Mouse (Mus musculus): ENCODE measurements around the gene Trpv3. TPM values are rescaled to one million over a fixed set of nuclear protein-coding genes. Genes with fewer than 3 reads are reported as not detected.

The Trpv3 gene
- 0.02 TPM in 1 of 2 replicates, not detected in the other for polyA plus RNA-seq (2016; fragmentation: Nextera tagmentation; extraction: Ambion mirVana)

- H3K9me3 ChIP-seq = no peaks in the 10 kb centered on the region
- no peaks in the 10 kb centered on the region for H3K36me3 ChIP-seq (replicated peaks)
- 89% methylated on average over 7 of the region's 7 CpGs for WGBS
- no peaks in the 10 kb centered on the region for H3K4me1 ChIP-seq
- no peak within 1 kb of the TSS for H3K27ac ChIP-seq
- H3K27me3 ChIP-seq (ENCODE audit: poor library complexity, severe bottlenecking) = no peaks in the 10 kb centered on the region
- H3K4me3 ChIP-seq = no peak within 1 kb of the TSS
- DNase-seq (ENCODE audit: extremely low spot score, low spot score) = no peak
These were observed at the start of gene Trpv3 for GRCm38 (mm10) chr11:73267267-73267666. Gene Trpv3, plus strand, starts transcription at chr11:73267388.

DNA sequence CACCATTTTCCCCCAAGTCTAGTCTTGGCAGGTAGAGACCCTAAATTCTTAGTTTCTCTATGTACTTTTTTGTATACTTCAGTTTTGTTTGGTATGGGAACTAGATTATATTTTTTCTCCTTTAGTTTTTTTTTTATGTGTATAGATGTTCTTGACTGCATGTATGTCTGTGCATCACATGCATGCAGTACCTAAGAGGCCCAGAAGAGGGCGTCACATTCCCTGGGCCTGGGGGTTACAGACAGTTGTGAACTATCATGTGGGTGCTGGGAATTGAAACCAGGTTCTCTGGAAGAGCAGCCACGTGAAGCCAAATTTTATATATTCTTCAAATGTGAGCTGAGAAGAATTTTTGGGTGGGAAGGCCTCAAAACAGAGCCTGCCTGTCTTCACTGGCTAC lies 47.5 kb upstream of the Trpv3 start:
- 58% methylated on average over 2 of the region's 2 CpGs for WGBS
- Histone ChIP-seq H3K4me1 (no peaks in the 10 kb centered on the region), H3K27me3 (ENCODE audit: poor library complexity, severe bottlenecking) (no peaks in the 10 kb centered on the region), H3K4me3 (no peak overlapping the region), H3K27ac (no peak overlapping the region), H3K36me3 (replicated peaks) (no peaks in the 10 kb centered on the region), H3K9me3 (no peaks in the 10 kb centered on the region)
- DNase-seq (ENCODE audit: extremely low spot score, low spot score) = no peak

GRCm38 (mm10) chr11:73220651-73221050 lies 46.5 kb upstream of the Trpv3 start:
- Histone ChIP-seq H3K36me3 (replicated peaks) (no peaks in the 10 kb centered on the region), H3K27me3 (ENCODE audit: poor library complexity, severe bottlenecking) (no peaks in the 10 kb centered on the region), H3K4me3 (no peak overlapping the region), H3K4me1 (no peaks in the 10 kb centered on the region), H3K9me3 (no peaks in the 10 kb centered on the region), H3K27ac (no peak overlapping the region)
- WGBS = 89% methylated on average over 1 of the region's 1 CpGs
- no peak for DNase-seq (ENCODE audit: extremely low spot score, low spot score)

DNA sequence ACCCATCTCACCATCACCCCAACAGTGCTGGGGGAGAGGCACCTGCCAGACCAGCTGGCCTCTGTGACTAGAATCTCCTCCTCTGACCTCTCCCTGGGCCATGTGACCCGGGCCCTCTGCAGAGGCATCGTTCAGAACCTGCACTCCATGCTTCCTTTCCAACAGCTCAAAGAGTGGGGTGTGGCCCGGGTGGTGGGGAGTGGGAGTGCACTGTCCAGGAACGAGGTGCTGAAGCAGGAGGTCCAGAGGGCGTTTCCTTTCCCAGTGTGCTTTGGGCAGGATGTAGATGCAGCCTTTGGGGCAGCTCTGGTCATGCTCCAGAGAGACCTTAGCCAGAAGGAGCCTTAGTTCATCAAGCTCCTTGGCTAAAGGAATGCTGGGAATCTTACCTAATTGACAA lies 44.3 kb upstream of the Trpv3 start:
- no peaks in the 10 kb centered on the region for H3K9me3 ChIP-seq
- no peak for DNase-seq (ENCODE audit: extremely low spot score, low spot score)
- no peaks in the 10 kb centered on the region for H3K36me3 ChIP-seq (replicated peaks)
- 55% methylated on average over 5 of the region's 5 CpGs for WGBS
- H3K4me1 ChIP-seq = no peaks in the 10 kb centered on the region
- no peak overlapping the region for H3K4me3 ChIP-seq
- H3K27me3 ChIP-seq (ENCODE audit: poor library complexity, severe bottlenecking) = no peaks in the 10 kb centered on the region
- no peak overlapping the region for H3K27ac ChIP-seq

GRCm38 (mm10) chr11:73223966-73224365 lies 43.2 kb upstream of the Trpv3 start:
- no peak overlapping the region for H3K4me3 ChIP-seq
- 82% methylated on average over 2 of the region's 2 CpGs for WGBS
- no peaks in the 10 kb centered on the region for H3K27me3 ChIP-seq (ENCODE audit: poor library complexity, severe bottlenecking)
- H3K9me3 ChIP-seq = 0 out of 2 replicates have a peak, but pooled peaks cover 2% of the 10 kb centered on the region
- no peak overlapping the region for H3K27ac ChIP-seq
- H3K4me1 ChIP-seq = no peaks in the 10 kb centered on the region
- H3K36me3 ChIP-seq (replicated peaks) = no peaks in the 10 kb centered on the region
- DNase-seq (ENCODE audit: extremely low spot score, low spot score) = no peak

DNA sequence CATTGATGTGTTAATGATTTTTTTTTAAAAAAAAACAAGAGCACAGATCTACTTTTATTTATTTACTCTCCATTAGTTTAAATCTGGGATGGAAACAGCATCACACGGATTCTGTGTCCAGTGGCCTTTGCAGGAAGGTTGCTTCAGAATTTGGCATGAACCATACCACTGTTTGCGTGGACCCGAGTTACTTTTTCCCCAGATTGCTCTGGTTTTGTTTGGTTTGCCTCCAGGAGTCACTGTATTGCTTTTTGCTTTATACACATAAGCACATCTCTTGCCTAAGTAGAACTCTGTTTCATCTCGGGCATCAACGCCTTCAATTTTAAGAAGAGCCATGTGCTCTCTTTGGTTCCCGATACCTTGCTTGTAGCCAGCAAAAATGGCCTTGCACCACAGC lies 41.3 kb upstream of the Trpv3 start:
- Histone ChIP-seq H3K27ac (no peak overlapping the region), H3K9me3 (0 out of 2 replicates have a peak, but pooled peaks cover 5% of the 10 kb centered on the region), H3K4me3 (no peak overlapping the region), H3K27me3 (ENCODE audit: poor library complexity, severe bottlenecking) (no peaks in the 10 kb centered on the region), H3K36me3 (replicated peaks) (no peaks in the 10 kb centered on the region), H3K4me1 (no peaks in the 10 kb centered on the region)
- 93% methylated on average over 6 of the region's 6 CpGs for WGBS
- no peak for DNase-seq (ENCODE audit: extremely low spot score, low spot score)

- Histone ChIP-seq H3K36me3 (replicated peaks) (no peaks in the 10 kb centered on the region), H3K4me3 (no peak overlapping the region), H3K27me3 (ENCODE audit: poor library complexity, severe bottlenecking) (no peaks in the 10 kb centered on the region), H3K27ac (no peak overlapping the region), H3K4me1 (no peaks in the 10 kb centered on the region), H3K9me3 (0 out of 2 replicates have a peak, but pooled peaks cover 5% of the 10 kb centered on the region)
- WGBS = 89% methylated on average over 5 of the region's 5 CpGs
- DNase-seq (ENCODE audit: extremely low spot score, low spot score) = no peak
These were observed 38.3 kb upstream of the Trpv3 start for GRCm38 (mm10) chr11:73228881-73229280.

DNA sequence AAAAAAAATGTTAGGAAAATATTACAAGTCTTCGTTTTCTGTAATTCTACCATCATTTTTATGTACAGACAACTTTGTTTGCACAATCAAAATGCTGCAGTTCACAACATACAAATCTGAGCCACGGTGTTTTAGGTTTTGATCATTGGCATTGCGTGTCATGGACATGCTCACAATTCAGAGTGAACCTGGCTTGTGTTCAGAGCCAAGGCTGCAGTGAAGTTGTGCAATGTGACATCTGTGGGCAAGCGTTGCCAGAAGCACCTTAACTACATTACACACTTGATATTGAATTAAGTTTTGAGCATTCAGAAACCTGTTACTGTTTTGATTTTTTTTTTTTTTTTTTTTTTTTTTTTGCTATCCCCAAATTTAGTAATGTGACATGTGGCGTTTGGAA lies 37.1 kb upstream of the Trpv3 start:
- DNase-seq (ENCODE audit: extremely low spot score, low spot score) = no peak
- Histone ChIP-seq H3K27me3 (ENCODE audit: poor library complexity, severe bottlenecking) (no peaks in the 10 kb centered on the region), H3K27ac (no peak overlapping the region), H3K9me3 (0 out of 2 replicates have a peak, but pooled peaks cover 5% of the 10 kb centered on the region), H3K4me1 (no peaks in the 10 kb centered on the region), H3K4me3 (no peak overlapping the region), H3K36me3 (replicated peaks) (no peaks in the 10 kb centered on the region)
- 92% methylated on average over 5 of the region's 5 CpGs for WGBS

DNA sequence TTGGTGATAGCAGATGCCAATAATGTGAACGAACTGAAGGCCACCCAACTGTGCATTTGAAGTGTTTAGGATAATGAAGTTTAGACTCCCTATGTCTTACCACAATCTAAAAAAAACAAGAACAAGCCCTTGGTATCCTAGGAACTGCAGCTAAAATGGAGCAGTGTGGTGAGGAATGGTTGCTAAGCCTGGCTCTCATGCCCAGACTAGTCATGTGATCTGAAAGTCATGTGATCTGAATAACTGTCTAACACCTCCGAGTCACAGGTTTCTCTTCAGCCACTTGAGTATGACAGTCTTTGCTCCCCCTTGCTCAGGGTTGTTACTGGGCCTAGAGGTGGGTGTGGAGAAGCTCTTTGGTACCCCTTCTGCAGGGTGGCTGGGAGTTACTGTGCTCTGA lies 34.7 kb upstream of the Trpv3 start:
- no peak for DNase-seq (ENCODE audit: extremely low spot score, low spot score)
- H3K9me3 ChIP-seq = 0 out of 2 replicates have a peak, but pooled peaks cover 5% of the 10 kb centered on the region
- WGBS = 62% methylated on average over 2 of the region's 2 CpGs
- no peaks in the 10 kb centered on the region for H3K27me3 ChIP-seq (ENCODE audit: poor library complexity, severe bottlenecking)
- no peaks in the 10 kb centered on the region for H3K4me1 ChIP-seq
- H3K4me3 ChIP-seq = no peak overlapping the region
- H3K27ac ChIP-seq = no peak overlapping the region
- H3K36me3 ChIP-seq (replicated peaks) = no peaks in the 10 kb centered on the region

DNA sequence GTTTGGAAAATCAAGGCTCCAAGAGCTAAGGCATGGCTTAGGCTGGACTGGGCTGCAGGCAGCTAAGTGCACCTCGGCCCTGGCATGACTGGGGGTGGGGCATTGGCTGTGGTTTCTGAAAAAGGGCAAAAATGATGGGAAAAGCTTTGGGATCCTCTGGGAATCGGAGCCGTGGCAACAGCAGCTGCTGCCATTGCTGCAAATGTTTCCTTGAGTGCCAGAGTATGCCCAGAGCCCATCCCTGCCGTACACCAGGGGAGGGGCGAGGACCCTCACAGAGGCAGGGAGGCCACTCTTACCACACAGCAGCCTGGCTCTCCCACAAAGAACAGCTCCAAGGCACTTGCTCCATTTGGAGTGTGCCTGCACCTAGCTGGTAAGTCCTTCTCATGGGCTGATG lies 33.2 kb upstream of the Trpv3 start, which contains the start of gene Trpv1:
Gene Trpv1 (plus strand): TSS at position 301 of the 400 bp plus-strand sequence.
- Histone ChIP-seq H3K36me3 (replicated peaks) (no peaks in the 10 kb centered on the region), H3K4me3 (no peak within 1 kb of the TSS), H3K27ac (no peak within 1 kb of the TSS), H3K27me3 (ENCODE audit: poor library complexity, severe bottlenecking) (no peaks in the 10 kb centered on the region), H3K9me3 (0 out of 2 replicates have a peak, but pooled peaks cover 3% of the 10 kb centered on the region), H3K4me1 (no peaks in the 10 kb centered on the region)
- 89% methylated on average over 5 of the region's 5 CpGs for WGBS
- DNase-seq (ENCODE audit: extremely low spot score, low spot score) = no peak

DNA sequence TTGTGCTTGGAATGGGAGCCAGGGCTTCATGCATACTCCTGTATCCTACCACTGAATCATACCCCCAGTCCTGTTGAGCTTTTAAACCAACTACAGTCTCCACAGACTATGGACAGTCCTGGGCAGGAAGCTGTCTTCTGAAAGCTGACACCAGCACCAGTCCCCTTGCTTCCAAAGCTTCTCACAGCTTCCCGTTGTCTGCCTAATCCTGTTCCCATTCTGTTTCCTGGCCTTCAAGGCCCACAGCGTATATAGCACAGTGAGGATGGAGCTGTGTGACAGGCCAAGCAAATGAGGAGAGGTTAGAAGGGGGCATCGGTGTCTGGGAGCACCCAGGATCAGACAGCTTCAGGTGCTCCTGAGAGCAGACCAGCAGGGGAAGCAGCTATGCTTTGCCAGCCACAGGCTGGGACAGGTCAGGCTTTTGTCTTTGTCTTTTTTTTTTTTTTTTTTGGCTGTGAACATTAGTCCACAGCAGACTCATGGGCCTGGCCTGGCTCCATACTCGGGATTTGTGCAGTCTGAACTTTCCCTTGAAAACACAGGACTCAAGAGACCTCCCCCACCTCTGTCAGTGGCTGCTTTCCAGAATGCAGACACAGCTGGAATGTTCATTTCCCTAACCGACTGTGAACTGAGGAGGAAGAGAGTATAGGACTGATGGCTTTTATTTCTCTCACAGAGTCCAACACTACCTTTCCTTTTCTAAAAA lies 31.0 kb upstream of the Trpv3 start:
- no peaks in the 10 kb centered on the region for H3K36me3 ChIP-seq (replicated peaks)
- H3K4me1 ChIP-seq = no peaks in the 10 kb centered on the region
- H3K4me3 ChIP-seq = no peak overlapping the region
- H3K9me3 ChIP-seq = no peaks in the 10 kb centered on the region
- no peak for DNase-seq (ENCODE audit: extremely low spot score, low spot score)
- WGBS = 56% methylated on average over 5 of the region's 5 CpGs
- H3K27ac ChIP-seq = no peak overlapping the region
- H3K27me3 ChIP-seq (ENCODE audit: poor library complexity, severe bottlenecking) = no peaks in the 10 kb centered on the region

GRCm38 (mm10) chr11:73236731-73237130 lies 30.5 kb upstream of the Trpv3 start:
- H3K9me3 ChIP-seq = no peaks in the 10 kb centered on the region
- H3K27me3 ChIP-seq (ENCODE audit: poor library complexity, severe bottlenecking) = no peaks in the 10 kb centered on the region
- H3K27ac ChIP-seq = no peak overlapping the region
- WGBS = 89% methylated on average over 3 of the region's 3 CpGs
- DNase-seq (ENCODE audit: extremely low spot score, low spot score) = no peak
- H3K4me1 ChIP-seq = no peaks in the 10 kb centered on the region
- H3K36me3 ChIP-seq (replicated peaks) = no peaks in the 10 kb centered on the region
- no peak overlapping the region for H3K4me3 ChIP-seq

GRCm38 (mm10) chr11:73242199-73242598 lies 25.0 kb upstream of the Trpv3 start:
- WGBS = 90% methylated on average over 6 of the region's 6 CpGs
- no peak for DNase-seq (ENCODE audit: extremely low spot score, low spot score)
- H3K9me3 ChIP-seq = no peaks in the 10 kb centered on the region
- H3K4me1 ChIP-seq = no peaks in the 10 kb centered on the region
- H3K4me3 ChIP-seq = no peak overlapping the region
- no peak overlapping the region for H3K27ac ChIP-seq
- no peaks in the 10 kb centered on the region for H3K27me3 ChIP-seq (ENCODE audit: poor library complexity, severe bottlenecking)
- H3K36me3 ChIP-seq (replicated peaks) = no peaks in the 10 kb centered on the region
